Mouse (Mus musculus) myocyte (in vitro differentiated cells): ENCODE results near the gene Mgll. TPM values are rescaled to one million over a fixed set of nuclear protein-coding genes. Genes with fewer than 3 reads are reported as not detected.

Source experiments
- H3K27me3 ChIP-seq: one replicate; pipeline ENCODE4 v1.6.1; 2011; ENCODE audit not compliant: control insufficient read depth, insufficient read depth, insufficient read length
- H3K36me3 ChIP-seq: one replicate; pipeline ENCODE4 v1.6.1; 2011; ENCODE audit not compliant: control insufficient read depth, insufficient read depth
- H3K4me2 ChIP-seq: one replicate; pipeline ENCODE4 v1.6.1; 2011; ENCODE audit warnings: low read depth, control low read depth
- H3K4me3 ChIP-seq: one replicate; pipeline ENCODE4 v1.5.1; 2011; ENCODE audit warnings: mild to moderate bottlenecking, control low read depth, moderate library complexity
- H3K79me2 ChIP-seq: one replicate; pipeline ENCODE4 v1.6.1; 2011; ENCODE audit not compliant: control insufficient read depth, insufficient read depth
- H3ac ChIP-seq: one replicate; pipeline ENCODE4 v1.6.1; 2011; ENCODE audit not compliant: control insufficient read depth, insufficient read length
- CEBPB ChIP-seq: IDR thresholded peaks from 2 replicates; pipeline ENCODE4 v1.6.1; 2011; ENCODE audit warnings: mild to moderate bottlenecking, moderate library complexity; ENCODE audit not compliant: poor library complexity, insufficient read depth, severe bottlenecking
- E2F4 ChIP-seq: IDR thresholded peaks from one replicate; pipeline ENCODE4 v1.6.1; 2011; ENCODE audit warnings: mild to moderate bottlenecking, control low read depth, moderate library complexity; ENCODE audit not compliant: insufficient read depth
- MAX ChIP-seq: IDR thresholded peaks from one replicate; pipeline ENCODE4 v1.6.1; 2011; ENCODE audit warnings: low read depth, mild to moderate bottlenecking, control low read depth
- MYOD1 ChIP-seq, 3 experiments: IDR thresholded peaks; one replicate each; pipeline ENCODE4 v1.6.1; 2011; ENCODE audit warnings: control low read depth in 2 of 3, low read depth in 2 of 3, mild to moderate bottlenecking in 2 of 3, moderate library complexity in 1 of 3; ENCODE audit not compliant: insufficient read length in 2 of 3, control insufficient read depth in 1 of 3
- MYOG ChIP-seq, 3 experiments: IDR thresholded peaks; one replicate each; pipeline ENCODE4 v1.6.1; 2011; ENCODE audit warnings: control low read depth in 2 of 3, low read depth in 2 of 3, mild to moderate bottlenecking in 2 of 3; ENCODE audit not compliant: insufficient read length in 2 of 3, control insufficient read depth in 1 of 3, insufficient read depth in 1 of 3
- POLR2A ChIP-seq: IDR thresholded peaks from one replicate; pipeline ENCODE4 v1.6.1; 2011; ENCODE audit warnings: low read depth, mild to moderate bottlenecking, control low read depth, moderate library complexity; ENCODE audit not compliant: insufficient read length
- POLR2AphosphoS2 ChIP-seq: IDR thresholded peaks from one replicate; pipeline ENCODE4 v1.6.1; 2011; ENCODE audit warnings: low read depth, control low read depth; ENCODE audit not compliant: insufficient read length
- REST ChIP-seq: IDR thresholded peaks from one replicate; pipeline ENCODE4 v1.6.1; 2011; ENCODE audit warnings: mild to moderate bottlenecking, control low read depth, moderate library complexity; ENCODE audit not compliant: insufficient read depth, insufficient read length
- SRF ChIP-seq: IDR thresholded peaks from one replicate; pipeline ENCODE4 v1.6.1; 2011; ENCODE audit warnings: low read depth; ENCODE audit not compliant: control insufficient read depth, insufficient read length
- TCF12 ChIP-seq: IDR thresholded peaks from one replicate; pipeline ENCODE4 v1.6.1; 2011; ENCODE audit warnings: mild to moderate bottlenecking, control low read depth; ENCODE audit not compliant: poor library complexity, insufficient read depth, severe bottlenecking
- TCF3 ChIP-seq: IDR thresholded peaks from one replicate; pipeline ENCODE4 v1.6.1; 2011; ENCODE audit warnings: low read depth, control low read depth; ENCODE audit not compliant: insufficient read length
- USF1 ChIP-seq: IDR thresholded peaks from one replicate; pipeline ENCODE4 v1.6.1; 2011; ENCODE audit warnings: low read depth, mild to moderate bottlenecking, control low read depth, moderate library complexity
- polyA plus RNA-seq: library from polyadenylated mRNA; unstranded; fragments of >200 nt; fragmentation: generic; extraction: Trizol; gene quantifications from one replicate; pipeline ENCODE4 v1.2.1, GENCODE M21; 2012; ENCODE audit warnings: missing spikeins

Gene Mgll
- polyA plus RNA-seq, 1 experiment, result 4.7 TPM

DNA sequence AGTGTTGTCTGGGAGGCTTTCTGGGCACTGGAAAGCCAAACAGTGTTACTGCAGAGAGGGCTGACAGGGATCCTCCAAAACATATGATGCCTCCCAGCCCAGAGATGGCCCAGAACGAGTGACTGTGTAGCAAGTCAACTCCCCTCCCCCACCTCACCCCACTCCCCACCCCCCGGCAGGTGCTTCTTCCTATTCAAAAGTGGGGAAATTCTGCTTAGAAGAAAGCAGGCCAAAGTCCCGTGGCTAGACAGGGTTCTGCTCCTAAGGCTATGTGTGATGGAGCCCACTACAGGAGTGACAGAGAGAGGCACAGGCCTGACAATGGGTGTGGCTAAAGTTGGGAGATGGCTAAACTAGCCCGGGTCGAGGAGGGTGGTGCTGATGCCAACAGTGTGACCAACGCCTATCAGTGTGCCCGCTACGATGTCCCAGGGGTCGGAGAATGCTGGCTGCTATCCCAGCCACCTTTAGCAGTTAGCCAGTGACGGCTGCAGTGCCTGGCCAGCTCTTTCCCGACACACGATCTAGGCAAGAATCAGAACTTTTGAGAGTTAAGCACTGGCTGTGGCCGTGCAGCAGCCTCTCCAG, 52.2 kb downstream of the Mgll start:
- Histone ChIP-seq H3K36me3 (no peaks in the 10 kb centered on the region), H3ac (no peak overlapping the region), H3K4me3 (no peak overlapping the region), H3K4me2 (no peak overlapping the region), H3K27me3 (no peaks in the 10 kb centered on the region), H3K79me2 (no peaks in the 10 kb centered on the region)
- no peak for TF ChIP-seq MYOD1 (IDR thresholded peaks at IDR 0.05; ENCODE audit: control insufficient read depth in 1 of 3, insufficient read length in 2 of 3, low read depth in 2 of 3)
- TF ChIP-seq MAX, result no peak
- TF ChIP-seq USF1, result no peak
- TF ChIP-seq POLR2A, result no peak

DNA sequence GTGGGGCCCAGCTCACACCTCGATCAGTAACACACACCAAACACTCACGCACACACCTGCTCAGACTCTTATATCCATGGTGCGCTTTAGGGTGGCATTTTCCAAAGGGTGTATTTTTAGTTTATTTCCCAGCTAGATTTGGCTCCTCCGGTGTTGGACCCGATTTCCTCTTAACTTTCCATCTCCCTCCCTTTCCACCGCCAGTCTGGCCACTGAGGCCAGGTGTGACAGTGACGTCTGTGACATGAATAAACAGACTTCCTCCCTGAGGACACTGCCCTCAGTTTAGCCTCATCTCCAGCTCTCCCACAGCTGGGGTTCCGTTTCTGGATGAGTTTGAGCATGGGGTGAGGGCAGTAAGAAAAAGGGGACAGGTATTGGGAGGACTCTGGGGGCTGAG, 52.8 kb downstream of the Mgll start:
- H3K4me3 ChIP-seq, result no peak overlapping the region
- no peaks in the 10 kb centered on the region for H3K27me3 ChIP-seq
- no peak for TF ChIP-seq MYOG (IDR thresholded peaks at IDR 0.05; ENCODE audit: control insufficient read depth in 1 of 3, insufficient read depth in 1 of 3, insufficient read length in 2 of 3, low read depth in 2 of 3)
- no peak for TF ChIP-seq REST
- TF ChIP-seq SRF, result no peak
- TF ChIP-seq CEBPB, result no peak
- TF ChIP-seq MYOD1 (IDR thresholded peaks at IDR 0.05; ENCODE audit: control insufficient read depth in 1 of 3, insufficient read length in 2 of 3, low read depth in 2 of 3), result no peak
- TF ChIP-seq USF1, result no peak
- no peak for TF ChIP-seq E2F4
- no peak for TF ChIP-seq POLR2AphosphoS2
- no peak for TF ChIP-seq TCF12
- TF ChIP-seq POLR2A, result no peak
- TF ChIP-seq TCF3, result no peak
- no peak overlapping the region for H3ac ChIP-seq
- H3K4me2 ChIP-seq, result no peak overlapping the region
- H3K36me3 ChIP-seq, result no peaks in the 10 kb centered on the region
- no peaks in the 10 kb centered on the region for H3K79me2 ChIP-seq

DNA sequence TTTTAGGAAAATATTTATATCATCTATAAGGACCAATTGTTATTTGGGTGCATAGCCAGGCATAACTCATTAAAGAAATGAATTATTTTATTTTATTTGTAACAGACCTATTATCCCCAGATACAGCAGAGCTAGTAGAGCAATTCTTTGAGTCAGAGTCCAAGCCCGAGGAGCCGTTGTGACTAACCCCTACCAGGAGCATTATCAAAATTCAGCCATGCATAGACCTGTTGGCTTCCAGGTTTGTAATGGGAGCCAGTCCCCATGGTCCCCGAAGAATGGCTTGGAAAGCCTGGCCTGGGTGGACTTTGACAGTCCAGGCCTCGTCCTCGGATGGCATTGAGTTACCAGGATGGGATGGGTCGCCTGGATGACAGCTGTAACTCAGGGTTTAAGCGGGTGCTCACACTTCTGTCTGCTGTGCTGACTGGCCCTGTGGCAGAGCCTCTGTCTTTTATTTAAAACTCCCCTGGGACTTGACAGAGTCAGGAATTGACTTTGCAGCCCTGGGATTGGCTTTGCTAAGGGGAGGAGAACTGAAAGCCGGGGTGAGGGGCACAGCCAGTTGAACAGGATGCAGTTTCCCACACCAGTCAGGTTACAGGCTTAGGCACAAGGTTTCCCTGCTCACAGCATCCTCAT, 54.0 kb downstream of the Mgll start:
- H3K36me3 ChIP-seq, result no peaks in the 10 kb centered on the region
- H3ac ChIP-seq, result no peak overlapping the region
- no peaks in the 10 kb centered on the region for H3K27me3 ChIP-seq
- no peak overlapping the region for H3K4me2 ChIP-seq
- H3K79me2 ChIP-seq, result no peaks in the 10 kb centered on the region
- no peak overlapping the region for H3K4me3 ChIP-seq
- TF ChIP-seq MYOG (IDR thresholded peaks at IDR 0.05; ENCODE audit: control insufficient read depth in 1 of 3, insufficient read depth in 1 of 3, insufficient read length in 2 of 3, low read depth in 2 of 3) (peak in 1 of 3 experiments; percentile 52), REST (no peak), USF1 (no peak), MYOD1 (IDR thresholded peaks at IDR 0.05; ENCODE audit: control insufficient read depth in 1 of 3, insufficient read length in 2 of 3, low read depth in 2 of 3) (peak in 1 of 3 experiments; percentile 69)

DNA sequence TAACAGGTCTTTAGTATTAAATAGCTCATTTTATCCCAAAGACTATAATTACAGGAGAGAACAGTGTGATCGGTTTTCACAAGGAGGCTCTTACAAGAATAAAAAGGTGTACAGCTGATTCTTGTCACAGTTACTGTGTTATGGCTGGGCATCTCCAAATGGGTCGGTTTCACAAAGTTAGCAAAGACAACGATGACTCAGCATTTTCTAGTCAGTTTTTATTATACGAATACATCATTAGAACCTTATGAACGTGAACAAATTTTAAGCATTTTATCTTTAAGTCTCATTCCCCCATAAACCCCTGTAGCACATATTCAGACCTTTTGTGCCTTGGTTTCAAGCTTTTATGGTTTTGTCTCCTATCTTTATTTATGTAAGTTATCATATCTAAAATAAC, 55.5 kb downstream of the Mgll start:
- no peaks in the 10 kb centered on the region for H3K79me2 ChIP-seq
- H3K36me3 ChIP-seq, result no peaks in the 10 kb centered on the region
- TF ChIP-seq MYOD1 (IDR thresholded peaks at IDR 0.05; ENCODE audit: control insufficient read depth in 1 of 3, insufficient read length in 2 of 3, low read depth in 2 of 3), result no peak
- no peak for TF ChIP-seq REST
- TF ChIP-seq SRF, result no peak
- no peak for TF ChIP-seq TCF12
- TF ChIP-seq POLR2AphosphoS2, result no peak
- TF ChIP-seq USF1, result no peak
- no peak for TF ChIP-seq E2F4
- TF ChIP-seq MAX, result no peak
- no peak for TF ChIP-seq MYOG (IDR thresholded peaks at IDR 0.05; ENCODE audit: control insufficient read depth in 1 of 3, insufficient read depth in 1 of 3, insufficient read length in 2 of 3, low read depth in 2 of 3)
- no peak for TF ChIP-seq POLR2A
- H3K27me3 ChIP-seq, result no peaks in the 10 kb centered on the region
- no peak overlapping the region for H3K4me3 ChIP-seq
- no peak overlapping the region for H3K4me2 ChIP-seq
- no peak overlapping the region for H3ac ChIP-seq

DNA sequence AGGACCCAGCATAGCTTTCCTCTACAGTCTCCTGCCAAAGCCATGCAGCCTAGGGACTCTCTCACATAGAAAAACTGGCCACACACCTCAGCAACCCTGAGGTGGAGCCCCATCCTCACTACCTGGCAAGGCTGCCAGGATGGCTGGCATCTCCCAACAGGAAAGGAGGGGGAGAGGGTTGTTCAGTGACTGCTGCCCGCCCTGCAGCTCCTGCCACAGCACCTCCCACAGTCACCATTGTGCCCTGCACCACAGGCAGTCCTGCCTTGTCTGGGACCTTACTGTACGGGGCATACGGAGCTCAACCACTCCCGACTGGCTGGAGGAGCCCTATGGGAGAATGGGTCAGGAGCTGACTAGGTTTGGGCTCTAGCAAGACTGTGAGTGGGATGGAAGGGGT, 57.7 kb downstream of the Mgll start:
- TF ChIP-seq POLR2AphosphoS2 (no peak), TCF3 (no peak), SRF (no peak), REST (no peak), MYOD1 (IDR thresholded peaks at IDR 0.05; ENCODE audit: control insufficient read depth in 1 of 3, insufficient read length in 2 of 3, low read depth in 2 of 3) (no peak)
- Histone ChIP-seq H3ac (no peak overlapping the region), H3K4me3 (no peak overlapping the region), H3K27me3 (no peaks in the 10 kb centered on the region), H3K36me3 (no peaks in the 10 kb centered on the region), H3K79me2 (no peaks in the 10 kb centered on the region), H3K4me2 (no peak overlapping the region)

DNA sequence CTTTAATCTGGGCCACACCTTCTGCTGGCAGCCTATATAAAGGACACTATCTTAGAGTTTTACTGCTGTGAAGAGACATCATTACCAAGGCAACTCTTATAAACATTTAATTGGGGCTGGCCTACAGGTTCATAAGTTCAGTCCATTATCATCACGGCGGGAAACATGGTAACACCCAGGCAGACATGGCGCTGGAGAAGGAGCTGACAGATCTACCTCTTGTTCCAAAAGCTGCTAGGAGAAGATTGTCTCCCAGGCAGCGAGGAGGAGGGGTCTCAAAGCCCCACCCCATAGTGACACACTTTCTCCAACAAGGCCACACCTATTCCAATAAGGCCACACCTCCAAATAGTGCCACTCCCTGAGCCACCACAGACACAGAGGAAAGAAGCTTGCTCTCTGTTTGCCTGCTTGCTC, 58.8 kb downstream of the Mgll start:
- TF ChIP-seq TCF12 (no peak), TCF3 (no peak), E2F4 (no peak), POLR2A (no peak), USF1 (no peak), MAX (no peak), SRF (no peak)
- H3K27me3 ChIP-seq, result no peaks in the 10 kb centered on the region
- H3K4me3 ChIP-seq, result no peak overlapping the region
- no peak overlapping the region for H3K4me2 ChIP-seq
- H3K79me2 ChIP-seq, result no peaks in the 10 kb centered on the region
- H3K36me3 ChIP-seq, result no peaks in the 10 kb centered on the region
- no peak overlapping the region for H3ac ChIP-seq
